Mouse (Mus musculus) left cerebral cortex, adult 2 months (tissue): ENCODE measurements around the gene Grk4. TPM values are rescaled to one million over a fixed set of nuclear protein-coding genes. Genes with fewer than 3 reads are reported as not detected.

ENCODE experiments used
- DNase-seq, 2 experiments: peaks; one replicate each; pipeline ENCODE4 v3.0.0; 2021 to 2022; ENCODE audit warnings: low spot score in 2 of 2, mixed read lengths in 1 of 2; ENCODE audit errors: extremely low spot score in 1 of 2
- H3K27ac ChIP-seq: fragments of 200-600 bp; 2 replicates; pipeline ENCODE4 v1.8.1; 2022
- H3K4me3 ChIP-seq: fragments of 200-600 bp; 2 replicates; pipeline ENCODE4 v1.8.1; 2022
- CTCF ChIP-seq: fragments of 200-600 bp; IDR thresholded peaks from 2 replicates; pipeline ENCODE4 v1.8.1; 2022; ENCODE audit warnings: antibody characterized with exemption, mild to moderate bottlenecking, moderate library complexity
- intact Hi-C: fragments of 180-260 bp; cut with DNase I; formaldehyde crosslinking; loops from one replicate; pipeline ENCODE4 v1.15.1; 2025
- microRNA-seq, 2 experiments: library from miRNA; unstranded; fragments of <30 nt; microRNA quantifications; one replicate each; pipeline ENCODE4 v1.2.0; 2021
- total RNA-seq, 2 experiments: library from RNA; stranded (reverse); gene quantifications; 2 replicates each; pipeline ENCODE4 v1.2.3; 2021

Grk4 gene
- total RNA-seq, 2 experiments from 2014 or later: 3.6 to 4.0 TPM

DNA sequence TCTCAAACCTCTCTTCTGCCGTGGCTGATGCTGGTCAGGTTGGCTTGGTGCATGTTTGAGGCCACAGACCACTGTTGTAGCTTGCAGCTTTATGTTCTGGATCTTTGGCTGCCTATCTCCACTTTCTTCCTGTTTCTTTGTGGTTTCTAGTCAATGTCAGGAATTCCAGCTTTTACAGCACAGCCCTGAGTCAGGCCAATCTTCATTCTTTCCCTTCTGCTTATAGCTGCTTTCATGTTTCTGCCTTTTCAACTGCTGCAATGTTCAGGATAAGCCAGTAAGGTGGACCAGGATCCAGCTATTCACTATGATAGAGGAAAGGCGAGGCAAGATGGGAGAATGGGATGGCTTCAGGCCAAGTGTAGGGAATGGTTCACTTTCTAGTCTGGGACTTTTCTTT is 131.0 kb downstream of the Grk4 start:
- no peak for TF ChIP-seq CTCF
- Histone ChIP-seq H3K27ac (no peak overlapping the region), H3K4me3 (no peak overlapping the region)
- intact Hi-C loops: no loop called here
- no peak for DNase-seq

DNA sequence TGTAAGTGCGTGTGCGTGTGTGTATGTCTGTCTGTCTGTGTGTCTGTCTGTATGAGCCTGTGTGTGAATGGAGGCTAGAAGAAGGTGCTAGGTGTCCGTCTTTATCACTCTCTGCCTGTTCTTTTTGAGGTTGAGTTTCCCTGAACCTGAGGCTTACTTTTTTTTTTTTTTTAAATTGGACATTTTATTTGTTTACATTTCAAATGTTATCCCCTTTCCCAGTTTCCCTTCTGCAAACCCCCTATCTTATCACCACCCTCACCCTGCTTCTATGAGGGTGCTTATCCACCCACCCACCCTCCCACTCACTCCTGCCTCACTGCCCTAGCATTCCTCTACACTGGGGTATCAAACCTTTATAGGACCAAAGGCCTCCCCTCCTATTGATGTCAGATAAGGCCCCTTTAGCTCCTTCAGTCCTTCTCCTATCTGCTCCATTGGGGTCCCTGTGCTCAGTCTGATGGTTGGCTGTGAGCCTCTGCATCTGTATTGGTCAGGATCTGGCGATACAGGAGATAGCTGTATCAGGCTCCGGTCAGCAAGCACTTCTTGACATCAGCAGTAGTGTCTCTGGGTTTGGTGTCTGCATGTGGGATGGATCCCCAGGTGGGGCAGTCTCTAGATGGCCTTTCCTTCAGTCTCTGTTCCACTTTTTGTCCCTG is 140.2 kb downstream of the Grk4 start:
- Histone ChIP-seq H3K27ac (no peak overlapping the region), H3K4me3 (no peak overlapping the region)
- DNase-seq: no peak
- no peak for TF ChIP-seq CTCF
- intact Hi-C loops: no loop called here

Small RNA genes within 50 kb of the gene (microRNA-seq; reads per million reads assigned to microRNA genes)
- gene Mir467g: 0 reads per million in 2 experiments

Other genes with a start within 250 kb of the Grk4 start
- gene Tnip2, start 146.4 kb upstream of the Grk4 start, total RNA-seq: 10 to 100 TPM; 20.2 to 21.8 TPM
- gene Sh3bp2, start 134.5 kb upstream of the Grk4 start, total RNA-seq: 1 to 10 TPM; 3.4 to 3.9 TPM
- 100 to 1,000 TPM; 409 to 413 TPM for gene Add1, start 86.7 kb upstream of the Grk4 start, total RNA-seq
- gene Mfsd10, start 23.2 kb upstream of the Grk4 start, total RNA-seq: 10 to 100 TPM; 40.8 to 54.4 TPM
- gene Nop14, start 231 bp upstream of the Grk4 start, total RNA-seq: 10 to 100 TPM; 15.8 to 17.0 TPM
- gene Htt, start 101.4 kb downstream of the Grk4 start, total RNA-seq: 10 to 100 TPM; 90.1 to 92.4 TPM
- 1 to 10 TPM; 4.2 to 6.7 TPM for gene Msantd1, start 247.6 kb downstream of the Grk4 start, total RNA-seq